Mouse (Mus musculus): Measurements from ENCODE around the gene Kcnd3. TPM values are rescaled to one million over a fixed set of nuclear protein-coding genes. Genes with fewer than 3 reads are reported as not detected.
A peak's percentile ranks its signal among the peaks of the same experiment; 100 is the strongest.

Kcnd3 gene
- polyA plus RNA-seq, 1 experiment from 2014 or later = 4.6 TPM

- Histone ChIP-seq H3K9me3 (no peaks in the 10 kb centered on the region), H3K4me2 (no peak overlapping the region), H3K27ac (replicated peaks) (no peak overlapping the region), H3K9ac (no peak overlapping the region), H3K36me3 (no peaks in the 10 kb centered on the region), H3K4me1 (replicated peaks) (no peaks in the 10 kb centered on the region), H3K4me3 (no peak overlapping the region), H3K27me3 (no peaks in the 10 kb centered on the region)
- WGBS = 82% methylated on average over 1 of the region's 1 CpGs
- ATAC-seq (ENCODE audit: low read depth) = no peak
These were observed 20.4 kb downstream of the Kcnd3 start for GRCm38 (mm10) chr3:105472564-105472963.

- H3K27me3 ChIP-seq = no peaks in the 10 kb centered on the region
- H3K27ac ChIP-seq (replicated peaks) = no peak overlapping the region
- no peak for ATAC-seq (ENCODE audit: low read depth)
- peaks cover 14% of the 10 kb centered on the region for H3K4me1 ChIP-seq (replicated peaks)
- H3K4me2 ChIP-seq = no peak overlapping the region
- H3K4me3 ChIP-seq = no peak overlapping the region
- no peaks in the 10 kb centered on the region for H3K9me3 ChIP-seq
- whole genome bisulfite sequencing = 87% methylated on average over 1 of the region's 1 CpGs
- H3K36me3 ChIP-seq = no peaks in the 10 kb centered on the region
- no peak overlapping the region for H3K9ac ChIP-seq
These were observed 24.3 kb downstream of the Kcnd3 start for GRCm38 (mm10) chr3:105476408-105476807.

GRCm38 (mm10) chr3:105478876-105479275 is 26.7 kb downstream of the Kcnd3 start:
- Histone ChIP-seq H3K27me3 (no peaks in the 10 kb centered on the region), H3K9me3 (no peaks in the 10 kb centered on the region), H3K36me3 (no peaks in the 10 kb centered on the region), H3K9ac (no peak overlapping the region), H3K27ac (replicated peaks) (no peak overlapping the region), H3K4me2 (no peak overlapping the region), H3K4me1 (replicated peaks) (peaks cover 33% of the 10 kb centered on the region), H3K4me3 (no peak overlapping the region)
- 88% methylated on average over 4 of the region's 4 CpGs for WGBS
- no peak for ATAC-seq (ENCODE audit: low read depth)

GRCm38 (mm10) chr3:105481419-105481818 is 29.3 kb downstream of the Kcnd3 start:
- 44% methylated on average over 8 of the region's 8 CpGs for WGBS
- ATAC-seq (ENCODE audit: low read depth) = peak; percentile 29; the same call in 1 of the 2 replicates
- Histone ChIP-seq H3K4me2 (no peak overlapping the region), H3K4me3 (no peak overlapping the region), H3K9ac (0 out of 2 replicates have a peak overlapping the region, but pooled peaks have one; percentile 14), H3K27ac (replicated peaks) (no peak overlapping the region; the same call in 1 of the 2 replicates), H3K9me3 (no peaks in the 10 kb centered on the region), H3K4me1 (replicated peaks) (peaks cover 36% of the 10 kb centered on the region), H3K36me3 (no peaks in the 10 kb centered on the region), H3K27me3 (no peaks in the 10 kb centered on the region)

GRCm38 (mm10) chr3:105483651-105484052 is 31.5 kb downstream of the Kcnd3 start:
- peak overlapping the region; percentile 11; the same call in 1 of the 2 replicates for H3K27ac ChIP-seq (replicated peaks)
- H3K36me3 ChIP-seq = no peaks in the 10 kb centered on the region
- ATAC-seq (ENCODE audit: low read depth) = peak; percentile 48; the same call in 1 of the 2 replicates
- no peak overlapping the region for H3K4me3 ChIP-seq
- no peaks in the 10 kb centered on the region for H3K27me3 ChIP-seq
- 55% methylated on average over 13 of the region's 13 CpGs for WGBS
- no peaks in the 10 kb centered on the region for H3K9me3 ChIP-seq
- no peak overlapping the region for H3K9ac ChIP-seq
- peak overlapping the region; percentile 24; the same call in 1 of the 2 replicates for H3K4me2 ChIP-seq
- H3K4me1 ChIP-seq (replicated peaks) = peaks cover 36% of the 10 kb centered on the region

GRCm38 (mm10) chr3:105487171-105487570 is 35.0 kb downstream of the Kcnd3 start:
- Histone ChIP-seq H3K4me2 (no peak overlapping the region), H3K4me1 (replicated peaks) (peaks cover 27% of the 10 kb centered on the region), H3K36me3 (no peaks in the 10 kb centered on the region), H3K4me3 (no peak overlapping the region), H3K9ac (no peak overlapping the region), H3K27me3 (no peaks in the 10 kb centered on the region), H3K9me3 (no peaks in the 10 kb centered on the region), H3K27ac (replicated peaks) (no peak overlapping the region)
- WGBS = 52% methylated on average over 8 of the region's 8 CpGs
- ATAC-seq (ENCODE audit: low read depth) = no peak

GRCm38 (mm10) chr3:105489607-105490006 is 37.5 kb downstream of the Kcnd3 start:
- Histone ChIP-seq H3K4me2 (no peak overlapping the region), H3K9me3 (no peaks in the 10 kb centered on the region), H3K9ac (no peak overlapping the region), H3K4me1 (replicated peaks) (peaks cover 26% of the 10 kb centered on the region), H3K27ac (replicated peaks) (peak overlapping the region; percentile 71), H3K36me3 (no peaks in the 10 kb centered on the region), H3K4me3 (no peak overlapping the region), H3K27me3 (no peaks in the 10 kb centered on the region)
- 15% methylated on average over 4 of the region's 4 CpGs for WGBS
- ATAC-seq (ENCODE audit: low read depth) = peak; percentile 76

GRCm38 (mm10) chr3:105494886-105495285 is 42.8 kb downstream of the Kcnd3 start:
- no peak; the same call in 1 of the 2 replicates for ATAC-seq (ENCODE audit: low read depth)
- H3K4me3 ChIP-seq = no peak overlapping the region
- no peak overlapping the region for H3K4me2 ChIP-seq
- no peaks in the 10 kb centered on the region for H3K9me3 ChIP-seq
- no peaks in the 10 kb centered on the region for H3K36me3 ChIP-seq
- no peaks in the 10 kb centered on the region for H3K27me3 ChIP-seq
- 57% methylated on average over 9 of the region's 9 CpGs for WGBS
- no peak overlapping the region for H3K9ac ChIP-seq
- peaks cover 29% of the 10 kb centered on the region for H3K4me1 ChIP-seq (replicated peaks)
- H3K27ac ChIP-seq (replicated peaks) = 0 out of 2 replicates have a peak overlapping the region, but pooled peaks have one; percentile 6

- WGBS = 84% methylated on average over 7 of the region's 7 CpGs
- H3K4me3 ChIP-seq = no peak overlapping the region
- H3K36me3 ChIP-seq = no peaks in the 10 kb centered on the region
- no peak overlapping the region for H3K9ac ChIP-seq
- no peak; the same call in 1 of the 2 replicates for ATAC-seq (ENCODE audit: low read depth)
- peaks cover 25% of the 10 kb centered on the region for H3K4me1 ChIP-seq (replicated peaks)
- H3K9me3 ChIP-seq = no peaks in the 10 kb centered on the region
- no peaks in the 10 kb centered on the region for H3K27me3 ChIP-seq
- no peak overlapping the region for H3K4me2 ChIP-seq
- H3K27ac ChIP-seq (replicated peaks) = no peak overlapping the region
These were observed 44.1 kb downstream of the Kcnd3 start for GRCm38 (mm10) chr3:105496216-105496615.

GRCm38 (mm10) chr3:105496935-105497334 is 44.8 kb downstream of the Kcnd3 start:
- Histone ChIP-seq H3K27me3 (no peaks in the 10 kb centered on the region), H3K9me3 (no peaks in the 10 kb centered on the region), H3K9ac (no peak overlapping the region), H3K27ac (replicated peaks) (no peak overlapping the region), H3K36me3 (no peaks in the 10 kb centered on the region), H3K4me3 (no peak overlapping the region), H3K4me2 (no peak overlapping the region), H3K4me1 (replicated peaks) (peaks cover 25% of the 10 kb centered on the region)
- ATAC-seq (ENCODE audit: low read depth) = no peak
- WGBS = 86% methylated on average over 5 of the region's 5 CpGs

- H3K9ac ChIP-seq = no peak overlapping the region
- no peaks in the 10 kb centered on the region for H3K9me3 ChIP-seq
- peaks cover 12% of the 10 kb centered on the region for H3K4me1 ChIP-seq (replicated peaks)
- H3K27me3 ChIP-seq = no peaks in the 10 kb centered on the region
- 85% methylated on average over 1 of the region's 1 CpGs for WGBS
- H3K4me3 ChIP-seq = no peak overlapping the region
- no peak for ATAC-seq (ENCODE audit: low read depth)
- no peak overlapping the region for H3K27ac ChIP-seq (replicated peaks)
- H3K4me2 ChIP-seq = no peak overlapping the region
- no peaks in the 10 kb centered on the region for H3K36me3 ChIP-seq
These were observed 48.9 kb downstream of the Kcnd3 start for GRCm38 (mm10) chr3:105501071-105501470.

GRCm38 (mm10) chr3:105504272-105504671 is 52.1 kb downstream of the Kcnd3 start:
- ATAC-seq (ENCODE audit: low read depth) = no peak
- Histone ChIP-seq H3K4me1 (replicated peaks) (peaks cover 23% of the 10 kb centered on the region), H3K9me3 (no peaks in the 10 kb centered on the region), H3K4me2 (no peak overlapping the region), H3K27ac (replicated peaks) (no peak overlapping the region), H3K9ac (no peak overlapping the region), H3K36me3 (no peaks in the 10 kb centered on the region), H3K4me3 (no peak overlapping the region), H3K27me3 (no peaks in the 10 kb centered on the region; the same call in 1 of the 2 replicates)
- 91% methylated on average over 3 of the region's 3 CpGs for WGBS

Data from neural tube, embryonic 13.5 days (tissue).